Mouse (Mus musculus) ES-E14 (cell line): ENCODE measurements around the gene Ehd2. TPM values are rescaled to one million over a fixed set of nuclear protein-coding genes. Genes with fewer than 3 reads are reported as not detected.

Experiments used
- DNase-seq: peaks from one replicate; pipeline ENCODE4 v3.0.0-alpha.2; 2013; ENCODE audit warnings: low read depth, low spot score
- H3K27ac ChIP-seq: 2 replicates; pipeline ENCODE4 v1.5.1; 2012; ENCODE audit warnings: low read depth, mild to moderate bottlenecking, low read length, moderate library complexity, mixed read lengths; ENCODE audit not compliant: poor library complexity, insufficient read depth, severe bottlenecking
- H3K36me3 ChIP-seq: 2 replicates; pipeline ENCODE4 v1.6.1; 2012; ENCODE audit warnings: mild to moderate bottlenecking, low read length, moderate library complexity, mixed read lengths; ENCODE audit not compliant: control insufficient read depth, poor library complexity, insufficient read depth, severe bottlenecking
- H3K4me1 ChIP-seq, 2 experiments: fragments of 150-350 bp in 1 of 2; sonication (generic) in 1 of 2; 2 replicates each; pipeline ENCODE4 v1.6.1; 2012; ENCODE audit warnings: low read length in 2 of 2, mild to moderate bottlenecking in 1 of 2, mixed read lengths in 1 of 2; ENCODE audit not compliant: control insufficient read depth in 2 of 2, insufficient read depth in 2 of 2, poor library complexity in 1 of 2
- H3K4me3 ChIP-seq, 2 experiments: fragments of 150-350 bp in 1 of 2; sonication (generic) in 1 of 2; 2 replicates each; pipeline ENCODE4 v1.5.1; 2012; ENCODE audit warnings: low read length in 2 of 2, low read depth in 1 of 2, mild to moderate bottlenecking in 1 of 2, mixed read lengths in 1 of 2; ENCODE audit not compliant: insufficient read depth in 1 of 2, poor library complexity in 1 of 2, severe bottlenecking in 1 of 2
- H3K9ac ChIP-seq: 2 replicates; pipeline ENCODE4 v1.6.1; 2012; ENCODE audit warnings: low read depth, mild to moderate bottlenecking, low read length, mixed read lengths; ENCODE audit not compliant: poor library complexity, insufficient read depth, severe bottlenecking
- H3K9me3 ChIP-seq: fragments of 150-350 bp; sonication (generic); 2 replicates; pipeline ENCODE4 v1.6.1; 2012; ENCODE audit warnings: low read depth, mild to moderate bottlenecking, low read length; ENCODE audit not compliant: control insufficient read depth, insufficient read depth
- CHD2 ChIP-seq: IDR thresholded peaks from 2 replicates; pipeline ENCODE4 v1.6.1; 2014; ENCODE audit warnings: mild to moderate bottlenecking, low read depth, low read length, inconsistent platforms
- HCFC1 ChIP-seq: IDR thresholded peaks from 2 replicates; pipeline ENCODE4 v1.6.1; 2012; ENCODE audit warnings: low read length, inconsistent platforms, borderline replicate concordance; ENCODE audit not compliant: insufficient read depth
- MAFK ChIP-seq: IDR thresholded peaks from 2 replicates; pipeline ENCODE4 v1.6.1; 2014; ENCODE audit warnings: mild to moderate bottlenecking, low read depth, low read length, inconsistent platforms; ENCODE audit not compliant: insufficient read depth
- ZC3H11A ChIP-seq: IDR thresholded peaks from 2 replicates; pipeline ENCODE4 v1.6.1; 2012; ENCODE audit warnings: low read depth, mild to moderate bottlenecking, inconsistent platforms, low read length, borderline replicate concordance
- ZNF384 ChIP-seq: IDR thresholded peaks from 2 replicates; pipeline ENCODE4 v1.6.1; 2012; ENCODE audit warnings: low read depth, low read length, inconsistent platforms
- in situ Hi-C, 2 experiments: fragments of 600-800 bp; cut with MboI; formaldehyde crosslinking; loops; one replicate each; pipeline ENCODE4 v1.15.1; 2025; ENCODE audit warnings: low sequenced_read_pairs in 2 of 2, inconsistent platforms in 1 of 2; ENCODE audit not compliant: unreplicated experiment in 2 of 2
- total RNA-seq: library from RNA; depleted of rRNA; stranded (reverse); fragments of 300-350 nt; gene quantifications from 2 replicates; pipeline ENCODE4 v1.2.3, GENCODE M21; 2012; rRNA removed

The Ehd2 gene
- total RNA-seq, result 3.8 and 6.8 TPM in 2 replicates

DNA sequence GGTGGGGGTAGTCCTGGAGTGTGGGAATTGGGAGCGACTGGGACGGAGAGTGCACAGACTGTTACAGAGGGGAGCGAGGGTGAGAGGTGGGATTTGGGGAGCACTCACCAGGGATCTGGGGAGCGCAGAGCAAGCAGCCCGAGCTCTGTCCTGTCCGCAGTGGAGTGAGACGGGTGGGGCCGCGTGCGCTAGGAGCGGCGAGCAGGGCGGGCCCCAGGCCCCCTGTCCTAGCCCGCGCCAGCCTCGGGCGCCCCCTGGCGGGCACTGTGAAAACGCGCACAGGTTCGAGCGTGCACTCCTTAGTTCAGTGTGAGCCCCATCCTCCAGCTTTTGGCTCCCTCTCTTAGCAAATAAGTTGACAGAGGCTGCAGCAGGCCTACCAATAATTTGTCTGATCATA is at the start of gene Ehd2:
Gene Ehd2 (minus strand): TSS at position 256 of the 400 bp plus-strand sequence.
- Histone ChIP-seq H3K9me3 (no peaks in the 10 kb centered on the region), H3K4me3 (peak within 1 kb of the TSS; percentile 56 to 65), H3K36me3 (no peaks in the 10 kb centered on the region), H3K9ac (peak within 1 kb of the TSS; percentile 58), H3K27ac (no peak within 1 kb of the TSS), H3K4me1 (peaks cover 0 to 21% of the 10 kb centered on the region in 2 experiments; a peak in 2 of 4 replicates)
- in situ Hi-C loops, result loop anchor here in 1 of 2 experiments (25.0 kb wide), 2 partner anchors 170 to 295 kb away; partner anchors contain the start of genes C5ar1, Inafm1 and Slc8a2
- TF ChIP-seq ZNF384 (no peak), HCFC1 (0 out of 2 replicates have a peak, but pooled peaks have one; percentile 27)
- DNase-seq, result no peak

DNA sequence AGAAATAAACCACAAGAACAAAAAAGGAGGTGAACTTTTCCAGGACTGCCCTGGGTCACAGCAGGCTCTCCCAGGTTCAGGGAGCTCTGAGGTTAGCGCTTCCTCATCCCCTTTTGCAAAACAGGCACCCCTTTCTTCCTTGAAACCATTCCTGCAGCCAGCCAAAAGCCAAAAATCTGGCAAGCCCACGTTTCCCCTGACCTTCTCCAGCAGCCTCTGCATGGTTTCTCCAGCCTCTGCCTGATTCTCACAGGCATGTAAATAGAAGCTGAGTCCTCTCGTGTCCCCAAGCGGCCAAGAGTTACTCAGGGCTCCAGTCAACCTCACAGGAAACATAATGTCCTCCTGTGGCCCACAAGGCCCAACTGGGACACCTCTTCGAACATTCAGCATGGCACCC is 48.0 kb upstream of the Ehd2 start:
- no peak for TF ChIP-seq HCFC1
- no peak for TF ChIP-seq CHD2
- TF ChIP-seq ZNF384, result no peak
- TF ChIP-seq MAFK, result no peak
- TF ChIP-seq ZC3H11A, result no peak
- no peaks in the 10 kb centered on the region for H3K9me3 ChIP-seq
- no peak for DNase-seq
- in situ Hi-C loops, result no loop called here
- no peak overlapping the region for H3K9ac ChIP-seq
- H3K4me3 ChIP-seq, result no peak overlapping the region
- H3K4me1 ChIP-seq, result peaks cover 0 to 14% of the 10 kb centered on the region in 2 experiments; a peak in 1 of 4 replicates
- no peak overlapping the region for H3K27ac ChIP-seq
- no peaks in the 10 kb centered on the region; the same call in 1 of the 2 replicates for H3K36me3 ChIP-seq

DNA sequence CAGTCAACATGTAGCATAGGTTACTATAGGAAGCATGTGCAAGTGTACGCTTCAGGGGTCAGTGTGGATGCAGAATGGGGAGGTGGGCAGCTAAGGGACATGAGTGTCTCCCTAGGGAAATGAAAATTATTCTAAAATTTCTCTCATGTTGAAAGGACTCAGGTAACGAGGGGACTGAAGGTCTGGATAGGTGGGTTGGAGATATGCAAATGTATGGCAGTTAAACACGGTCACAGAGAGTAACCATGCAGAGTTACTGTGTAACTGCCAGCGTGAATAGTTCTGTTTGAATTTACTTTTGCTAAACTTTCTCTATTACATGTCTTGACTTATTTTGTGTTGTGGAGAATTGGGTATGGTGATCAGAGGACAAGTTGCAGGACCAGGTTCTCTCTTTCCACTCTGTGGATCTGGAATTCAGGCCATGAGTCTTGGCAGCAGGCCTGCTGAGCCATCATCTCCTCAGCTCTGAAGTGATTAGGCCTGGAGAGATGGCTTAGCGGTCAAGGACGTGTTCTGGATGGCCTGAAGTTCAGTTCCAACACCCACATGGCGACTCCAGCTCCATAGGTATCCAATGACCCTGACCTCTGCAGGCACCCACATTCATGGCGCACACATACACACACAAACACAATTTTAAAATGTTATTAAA is 47.3 kb upstream of the Ehd2 start:
- Histone ChIP-seq H3K27ac (no peak overlapping the region), H3K36me3 (no peaks in the 10 kb centered on the region; the same call in 1 of the 2 replicates), H3K4me3 (no peak overlapping the region), H3K4me1 (peaks cover 0 to 15% of the 10 kb centered on the region in 2 experiments; a peak in 1 of 4 replicates), H3K9me3 (no peaks in the 10 kb centered on the region), H3K9ac (no peak overlapping the region)
- in situ Hi-C loops, result no loop called here
- no peak for DNase-seq
- TF ChIP-seq MAFK (no peak), ZNF384 (no peak), CHD2 (no peak), HCFC1 (no peak), ZC3H11A (no peak)

DNA sequence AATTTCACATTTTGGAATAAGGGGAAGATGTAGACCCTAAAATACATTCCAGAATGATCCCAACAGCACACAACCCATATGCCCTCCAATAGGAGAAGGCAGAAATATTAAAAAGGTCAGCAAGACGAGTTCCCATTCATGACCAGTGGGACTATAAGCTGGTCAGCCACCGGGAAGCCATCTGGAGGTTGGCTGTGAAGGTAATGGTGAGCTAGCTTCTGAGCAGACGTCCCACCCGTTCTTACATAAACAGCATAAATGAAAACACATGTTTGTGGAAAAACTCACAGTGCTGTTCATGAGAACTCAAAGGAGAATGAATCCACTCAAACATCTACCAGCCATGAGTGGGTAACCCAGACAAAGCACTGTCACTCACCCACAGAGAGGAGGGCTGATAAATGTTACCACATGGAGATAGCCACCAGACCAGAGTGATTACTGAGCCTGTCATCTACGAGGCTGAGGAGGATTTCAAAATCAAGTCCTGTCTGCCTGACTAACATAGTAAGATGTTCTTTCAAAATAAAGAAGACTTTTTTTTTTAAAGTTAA is 46.4 kb upstream of the Ehd2 start:
- Histone ChIP-seq H3K27ac (no peak overlapping the region), H3K9me3 (no peaks in the 10 kb centered on the region), H3K4me1 (peaks cover 0 to 16% of the 10 kb centered on the region in 2 experiments; a peak in 1 of 4 replicates), H3K9ac (no peak overlapping the region), H3K36me3 (no peaks in the 10 kb centered on the region; the same call in 1 of the 2 replicates), H3K4me3 (no peak overlapping the region)
- in situ Hi-C loops, result no loop called here
- DNase-seq, result no peak
- no peak for TF ChIP-seq ZC3H11A
- TF ChIP-seq CHD2, result no peak
- TF ChIP-seq MAFK, result no peak
- TF ChIP-seq HCFC1, result no peak
- TF ChIP-seq ZNF384, result no peak
